Mouse (Mus musculus): Measurements from ENCODE around the gene Enox1. TPM values are rescaled to one million over a fixed set of nuclear protein-coding genes. Genes with fewer than 3 reads are reported as not detected.
A peak's percentile ranks its signal among the peaks of the same experiment; 100 is the strongest.

The Enox1 gene
- polyA plus RNA-seq, 1 experiment, result 0.06 TPM

- no peak for TF ChIP-seq POLR2A (IDR thresholded peaks at IDR 0.05; ENCODE audit: low read depth, low read length)
- no peak for TF ChIP-seq CTCF (IDR thresholded peaks at IDR 0.05; ENCODE audit: extremely low read depth, insufficient read depth, insufficient read length, insufficient replicate concordance)
- no peaks in the 10 kb centered on the region for H3K4me1 ChIP-seq (ENCODE audit: control insufficient read depth, insufficient read depth, insufficient read length)
- H3K4me3 ChIP-seq (ENCODE audit: extremely low read depth, insufficient read depth, insufficient read length), result no peak overlapping the region
- DNase-seq (ENCODE audit: low read depth in 1 of 2, low spot score in 2 of 2), result no peak
- WGBS, result 89% methylated on average over 6 of the region's 6 CpGs
- no peaks in the 10 kb centered on the region for H3K36me3 ChIP-seq (ENCODE audit: control insufficient read depth, insufficient read depth, low read length)
- H3K27me3 ChIP-seq (ENCODE audit: control insufficient read depth, insufficient read depth, low read length), result peaks cover 2% of the 10 kb centered on the region
- H3K27ac ChIP-seq (ENCODE audit: insufficient read depth, low read length), result no peak overlapping the region
These were observed 6.0 kb upstream of the Enox1 start for GRCm38 (mm10) chr14:77150556-77150955.

GRCm38 (mm10) chr14:77151431-77151830, 5.1 kb upstream of the Enox1 start:
- H3K4me3 ChIP-seq (ENCODE audit: extremely low read depth, insufficient read depth, insufficient read length), result no peak overlapping the region
- no peak overlapping the region for H3K27ac ChIP-seq (ENCODE audit: insufficient read depth, low read length)
- peaks cover 2% of the 10 kb centered on the region for H3K27me3 ChIP-seq (ENCODE audit: control insufficient read depth, insufficient read depth, low read length)
- H3K36me3 ChIP-seq (ENCODE audit: control insufficient read depth, insufficient read depth, low read length), result no peaks in the 10 kb centered on the region
- TF ChIP-seq CTCF (IDR thresholded peaks at IDR 0.05; ENCODE audit: extremely low read depth, insufficient read depth, insufficient read length, insufficient replicate concordance) (no peak), POLR2A (IDR thresholded peaks at IDR 0.05; ENCODE audit: low read depth, low read length) (no peak)
- no peak for DNase-seq (ENCODE audit: low read depth in 1 of 2, low spot score in 2 of 2)
- whole genome bisulfite sequencing, result 88% methylated on average over 7 of the region's 7 CpGs
- H3K4me1 ChIP-seq (ENCODE audit: control insufficient read depth, insufficient read depth, insufficient read length), result peaks cover 2% of the 10 kb centered on the region

- Histone ChIP-seq H3K4me3 (ENCODE audit: extremely low read depth, insufficient read depth, insufficient read length) (peak overlapping the region; percentile 18; the same call in 1 of the 2 replicates), H3K4me1 (ENCODE audit: control insufficient read depth, insufficient read depth, insufficient read length) (peaks cover 9% of the 10 kb centered on the region), H3K27ac (ENCODE audit: insufficient read depth, low read length) (no peak overlapping the region), H3K27me3 (ENCODE audit: control insufficient read depth, insufficient read depth, low read length) (peaks cover 13% of the 10 kb centered on the region), H3K36me3 (ENCODE audit: control insufficient read depth, insufficient read depth, low read length) (no peaks in the 10 kb centered on the region)
- no peak for DNase-seq (ENCODE audit: low read depth in 1 of 2, low spot score in 2 of 2)
- TF ChIP-seq POLR2A (IDR thresholded peaks at IDR 0.05; ENCODE audit: low read depth, low read length) (no peak), CTCF (IDR thresholded peaks at IDR 0.05; ENCODE audit: extremely low read depth, insufficient read depth, insufficient read length, insufficient replicate concordance) (no peak)
- WGBS, result 2% methylated on average over 43 of the region's 64 CpGs
These were observed 445 bp downstream of the Enox1 start for GRCm38 (mm10) chr14:77156911-77157504.

- no peak for DNase-seq (ENCODE audit: low read depth in 1 of 2, low spot score in 2 of 2)
- WGBS, result 3% methylated on average over 31 of the region's 31 CpGs
- Histone ChIP-seq H3K27ac (ENCODE audit: insufficient read depth, low read length) (no peak overlapping the region), H3K4me1 (ENCODE audit: control insufficient read depth, insufficient read depth, insufficient read length) (peaks cover 9% of the 10 kb centered on the region), H3K4me3 (ENCODE audit: extremely low read depth, insufficient read depth, insufficient read length) (no peak overlapping the region), H3K27me3 (ENCODE audit: control insufficient read depth, insufficient read depth, low read length) (peaks cover 13% of the 10 kb centered on the region), H3K36me3 (ENCODE audit: control insufficient read depth, insufficient read depth, low read length) (no peaks in the 10 kb centered on the region)
- TF ChIP-seq POLR2A (IDR thresholded peaks at IDR 0.05; ENCODE audit: low read depth, low read length), result no peak
These were observed 945 bp downstream of the Enox1 start for GRCm38 (mm10) chr14:77157505-77157911.

DNA sequence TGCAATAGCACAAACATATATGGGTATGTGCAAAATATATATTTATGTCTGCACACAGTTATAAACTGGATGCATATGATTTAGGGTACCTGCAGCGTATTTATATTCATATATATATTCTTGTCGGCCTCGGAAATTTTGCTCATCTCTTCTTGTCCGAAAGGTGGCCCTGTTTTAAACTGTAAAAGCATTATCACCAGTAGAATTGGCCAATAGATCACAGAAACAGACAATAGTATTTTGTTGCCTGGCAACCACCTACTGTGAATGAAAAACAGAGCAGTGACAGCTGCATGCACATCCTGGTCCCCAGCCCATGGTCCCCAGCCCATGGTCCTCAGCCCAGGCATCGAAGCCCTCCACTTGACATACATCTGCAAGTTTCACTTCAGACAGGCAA, 2.8 kb downstream of the Enox1 start:
- Histone ChIP-seq H3K27me3 (ENCODE audit: control insufficient read depth, insufficient read depth, low read length) (peaks cover 13% of the 10 kb centered on the region), H3K36me3 (ENCODE audit: control insufficient read depth, insufficient read depth, low read length) (no peaks in the 10 kb centered on the region), H3K27ac (ENCODE audit: insufficient read depth, low read length) (no peak overlapping the region), H3K4me3 (ENCODE audit: extremely low read depth, insufficient read depth, insufficient read length) (no peak overlapping the region), H3K4me1 (ENCODE audit: control insufficient read depth, insufficient read depth, insufficient read length) (peaks cover 9% of the 10 kb centered on the region)
- TF ChIP-seq CTCF (IDR thresholded peaks at IDR 0.05; ENCODE audit: extremely low read depth, insufficient read depth, insufficient read length, insufficient replicate concordance) (no peak), POLR2A (IDR thresholded peaks at IDR 0.05; ENCODE audit: low read depth, low read length) (no peak)
- DNase-seq (ENCODE audit: low read depth in 1 of 2, low spot score in 2 of 2), result no peak
- 80% methylated on average over 5 of the region's 5 CpGs for WGBS

DNA sequence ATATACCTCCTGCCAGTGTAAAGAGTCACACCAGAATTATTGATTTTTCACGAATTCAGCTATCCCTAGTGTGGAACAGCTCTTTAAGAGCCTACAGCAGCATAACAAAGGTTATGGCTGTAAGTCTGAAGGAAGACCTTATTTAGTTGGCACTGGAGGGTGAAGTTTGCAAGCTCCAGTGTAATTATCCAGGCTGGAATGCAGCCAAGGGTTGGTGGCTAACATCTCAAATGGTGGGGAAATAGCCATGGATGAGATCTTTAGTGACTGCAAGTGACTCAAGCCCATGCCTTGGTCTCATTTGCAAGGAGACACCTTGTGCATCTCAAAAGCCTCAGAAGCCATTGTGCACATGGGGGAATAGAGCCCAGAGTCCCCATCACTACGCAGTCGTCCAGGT, 5.9 kb downstream of the Enox1 start:
- Histone ChIP-seq H3K36me3 (ENCODE audit: control insufficient read depth, insufficient read depth, low read length) (no peaks in the 10 kb centered on the region), H3K4me3 (ENCODE audit: extremely low read depth, insufficient read depth, insufficient read length) (no peak overlapping the region), H3K27ac (ENCODE audit: insufficient read depth, low read length) (no peak overlapping the region), H3K4me1 (ENCODE audit: control insufficient read depth, insufficient read depth, insufficient read length) (no peaks in the 10 kb centered on the region), H3K27me3 (ENCODE audit: control insufficient read depth, insufficient read depth, low read length) (peaks cover 2% of the 10 kb centered on the region)
- no peak for DNase-seq (ENCODE audit: low read depth in 1 of 2, low spot score in 2 of 2)
- TF ChIP-seq CTCF (IDR thresholded peaks at IDR 0.05; ENCODE audit: extremely low read depth, insufficient read depth, insufficient read length, insufficient replicate concordance), result no peak
- TF ChIP-seq POLR2A (IDR thresholded peaks at IDR 0.05; ENCODE audit: low read depth, low read length), result no peak
- 79% methylated on average over 3 of the region's 3 CpGs for WGBS

GRCm38 (mm10) chr14:77164396-77164795, 7.8 kb downstream of the Enox1 start:
- no peaks in the 10 kb centered on the region for H3K27me3 ChIP-seq (ENCODE audit: control insufficient read depth, insufficient read depth, low read length)
- H3K36me3 ChIP-seq (ENCODE audit: control insufficient read depth, insufficient read depth, low read length), result no peaks in the 10 kb centered on the region
- no peaks in the 10 kb centered on the region for H3K4me1 ChIP-seq (ENCODE audit: control insufficient read depth, insufficient read depth, insufficient read length)
- TF ChIP-seq CTCF (IDR thresholded peaks at IDR 0.05; ENCODE audit: extremely low read depth, insufficient read depth, insufficient read length, insufficient replicate concordance), result no peak
- no peak for TF ChIP-seq POLR2A (IDR thresholded peaks at IDR 0.05; ENCODE audit: low read depth, low read length)
- no peak overlapping the region for H3K27ac ChIP-seq (ENCODE audit: insufficient read depth, low read length)
- no peak for DNase-seq (ENCODE audit: low read depth in 1 of 2, low spot score in 2 of 2)
- no peak overlapping the region for H3K4me3 ChIP-seq (ENCODE audit: extremely low read depth, insufficient read depth, insufficient read length)
- 77% methylated on average over 6 of the region's 6 CpGs for WGBS

Measured in spleen, adult 2 months (tissue).